Mouse (Mus musculus) forebrain, embryonic 13.5 days (tissue): Measurements from ENCODE around the gene Hnrnpa3. TPM values are rescaled to one million over a fixed set of nuclear protein-coding genes. Genes with fewer than 3 reads are reported as not detected.

Experiments
- ATAC-seq: fragments of 200-750 bp; cut with Nextera tagmentation; 2 replicates; pipeline ENCODE4 v1.8.0; 2017
- H3K27ac ChIP-seq: fragments of 300-500 bp; sonication (generic); 2 replicates; pipeline ENCODE4 v1.5.1; 2015; ENCODE audit warnings: inconsistent platforms, mild to moderate bottlenecking, moderate library complexity
- H3K27me3 ChIP-seq: fragments of 300-500 bp; sonication (generic); 2 replicates; pipeline ENCODE4 v1.6.1; 2015; ENCODE audit warnings: mild to moderate bottlenecking, inconsistent platforms
- H3K36me3 ChIP-seq: fragments of 300-500 bp; sonication (generic); 2 replicates; pipeline ENCODE4 v1.6.1; 2015; ENCODE audit warnings: mild to moderate bottlenecking, inconsistent platforms; ENCODE audit not compliant: poor library complexity, severe bottlenecking
- H3K4me1 ChIP-seq: fragments of 300-500 bp; sonication (generic); 2 replicates; pipeline ENCODE4 v1.6.1; 2015; ENCODE audit warnings: inconsistent platforms
- H3K4me2 ChIP-seq: fragments of 300-500 bp; sonication (generic); 2 replicates; pipeline ENCODE4 v1.6.1; 2015; ENCODE audit warnings: inconsistent platforms, mild to moderate bottlenecking, moderate library complexity
- H3K4me3 ChIP-seq: fragments of 300-500 bp; sonication (generic); 2 replicates; pipeline ENCODE4 v1.5.1; 2015; ENCODE audit warnings: mild to moderate bottlenecking, inconsistent platforms
- H3K9ac ChIP-seq: fragments of 300-500 bp; sonication (generic); 2 replicates; pipeline ENCODE4 v1.6.1; 2015; ENCODE audit warnings: mild to moderate bottlenecking, inconsistent platforms
- H3K9me3 ChIP-seq: fragments of 300-500 bp; sonication (generic); replicated peaks from 2 replicates; pipeline ENCODE4 v1.6.1; 2016; ENCODE audit warnings: inconsistent platforms
- WGBS: fragments of 180-500 bp; shearing (Covaris S2); methylation state at CpG from one replicate; pipeline ENCODE4 v1.1.7; 2015; 5-methylcytosine and 5-hydroxymethylcytosine counted together
- microRNA-seq: library from miRNA; unstranded; fragments of <30 nt; microRNA quantifications from one replicate; pipeline ENCODE4, GENCODE M21; 2016
- polyA plus RNA-seq: library from polyadenylated mRNA; unstranded; fragments of >200 nt; fragmentation: Nextera tagmentation; extraction: Ambion mirVana; gene quantifications from 2 replicates; pipeline ENCODE4 v1.2.1, GENCODE M21; 2015

The Hnrnpa3 gene
- polyA plus RNA-seq, 1 experiment from 2014 or later, result 365 TPM

DNA sequence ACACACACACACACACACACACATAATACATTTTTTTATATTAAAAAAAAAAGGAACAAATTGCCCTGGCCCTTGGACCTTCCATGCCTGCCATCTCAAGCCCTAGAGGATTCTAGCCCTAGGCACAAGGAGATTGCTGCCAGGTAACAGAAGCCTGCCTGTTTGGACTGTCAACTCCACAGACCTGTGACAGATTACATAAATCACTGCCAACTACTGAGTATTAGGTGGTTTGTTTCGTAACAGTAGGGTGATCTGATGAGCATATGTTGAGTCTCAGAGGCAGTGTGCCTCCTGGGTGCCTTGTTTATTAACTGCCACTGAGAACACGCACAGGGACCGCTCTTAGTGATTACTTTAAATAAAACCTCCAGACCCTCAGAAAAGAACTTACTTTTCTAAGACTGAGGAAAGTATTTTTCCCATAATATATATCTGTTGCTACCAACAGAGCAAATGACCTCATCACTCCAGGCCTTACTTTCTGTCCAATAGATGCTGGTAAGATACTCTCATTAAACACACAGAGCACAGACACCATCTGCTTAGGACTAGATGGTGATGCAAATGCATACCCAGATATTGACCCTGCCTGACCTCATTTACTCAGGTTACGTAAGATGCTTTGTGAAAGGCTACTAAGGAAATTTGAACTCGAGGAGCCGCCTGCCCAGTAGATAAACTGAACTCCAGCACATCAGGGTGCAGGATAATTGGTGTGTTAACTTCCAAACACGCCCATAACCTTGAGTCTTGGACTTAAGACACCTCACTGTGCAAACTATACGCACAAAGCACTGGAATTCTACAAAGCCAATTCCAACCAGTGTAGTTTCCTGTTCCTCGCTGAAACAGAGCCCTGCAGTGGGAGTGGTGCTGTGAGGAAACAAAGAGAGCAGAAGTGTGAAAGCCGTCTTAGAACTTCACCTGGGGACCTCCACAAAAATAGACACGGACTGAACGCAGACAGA, 57.3 kb downstream of the Hnrnpa3 start:
- Histone ChIP-seq H3K9ac (no peak overlapping the region), H3K27me3 (no peaks in the 10 kb centered on the region), H3K4me1 (0 out of 2 replicates have a peak, but pooled peaks cover 9% of the 10 kb centered on the region), H3K4me2 (no peak overlapping the region), H3K36me3 (no peaks in the 10 kb centered on the region), H3K27ac (no peak overlapping the region), H3K4me3 (no peak overlapping the region), H3K9me3 (no peaks in the 10 kb centered on the region)
- 0 out of 2 replicates have a peak, but pooled peaks have one; percentile 16 for ATAC-seq
- 47% methylated on average over 12 of the region's 12 CpGs for WGBS

Small RNA genes within 50 kb of the gene (microRNA-seq; reads per million reads assigned to microRNA genes)
- gene Gm24574, result not detected

Other genes with a start within 250 kb of the Hnrnpa3 start
- 15.6 and 15.9 TPM in 2 replicates for gene Nfe2l2, start 45.4 kb downstream of the Hnrnpa3 start, polyA plus RNA-seq
- gene Agps, start 172.9 kb downstream of the Hnrnpa3 start, polyA plus RNA-seq, result 25.6 and 26.0 TPM in 2 replicates